Mouse (Mus musculus) inflammation-experienced regulatory T-cells, adult 6 months (primary cell): Measurements from ENCODE around the gene Arl5a. TPM values are rescaled to one million over a fixed set of nuclear protein-coding genes. Genes with fewer than 3 reads are reported as not detected.

Experiments used
- ATAC-seq: one replicate; pipeline ENCODE4 v1.8.0; 2017
- polyA plus RNA-seq, 3 experiments: library from polyadenylated mRNA; unstranded; fragments of 100-300 nt; shearing (Covaris generic); gene quantifications; one replicate each; pipeline ENCODE4 v1.2.1; 2017

Gene Arl5a
- polyA plus RNA-seq, 3 experiments from 2014 or later, result 14.4 to 24.2 (median 19.3) TPM

DNA sequence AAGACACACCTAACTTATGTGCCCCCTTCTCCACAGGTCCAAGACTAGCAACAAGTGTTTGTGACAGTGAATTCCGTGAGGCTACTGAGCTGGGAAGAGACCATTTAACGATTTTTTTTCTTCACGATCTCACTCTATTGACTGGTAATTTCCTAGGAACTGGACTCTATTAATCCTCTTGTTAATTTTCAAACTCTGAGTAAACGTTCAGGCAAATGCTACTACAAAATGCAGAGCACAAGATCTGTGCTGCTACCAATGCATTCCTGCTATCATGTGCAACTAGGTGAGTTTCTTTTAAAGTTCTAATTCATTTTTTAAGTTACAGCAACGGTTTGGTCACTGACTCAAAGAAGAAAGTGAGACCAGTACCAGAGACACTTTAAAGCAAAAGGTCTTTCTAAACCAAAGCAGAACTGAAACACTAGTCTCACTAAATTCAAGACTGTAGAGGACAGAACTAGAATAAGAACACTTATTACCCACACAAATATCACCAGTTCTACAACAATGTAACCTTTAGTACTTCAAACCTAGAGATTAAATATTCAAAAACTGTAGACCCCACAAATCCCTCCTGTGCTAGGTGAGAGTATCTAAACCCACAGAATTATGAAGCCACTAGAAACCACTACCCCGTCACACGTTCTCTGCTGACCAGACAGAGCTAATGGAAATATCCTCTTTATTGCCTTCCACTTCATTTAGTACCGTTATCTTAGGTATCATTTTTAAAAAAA lies 1.7 kb downstream of the Arl5a start:
- ATAC-seq, result no peak

DNA sequence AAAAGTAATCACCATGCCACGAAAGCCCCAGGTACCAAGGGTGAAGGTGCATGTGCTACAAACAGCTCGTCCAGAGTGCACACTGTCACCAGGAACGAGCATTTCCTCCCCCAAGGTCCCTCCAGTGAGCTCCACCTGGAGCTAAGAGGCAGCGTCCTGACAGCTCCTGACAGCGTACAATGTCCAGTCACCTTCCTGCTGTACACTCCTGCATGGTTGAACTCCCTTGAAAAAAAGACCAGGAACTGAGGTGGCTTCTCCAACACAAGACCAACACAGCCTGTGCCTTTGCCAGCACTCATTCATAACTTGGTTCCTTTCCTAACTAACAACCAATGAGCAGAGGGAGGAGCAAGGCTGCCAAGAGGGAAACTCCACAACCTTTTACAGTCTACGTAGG lies 3.5 kb downstream of the Arl5a start:
- peak; percentile 10 for ATAC-seq

DNA sequence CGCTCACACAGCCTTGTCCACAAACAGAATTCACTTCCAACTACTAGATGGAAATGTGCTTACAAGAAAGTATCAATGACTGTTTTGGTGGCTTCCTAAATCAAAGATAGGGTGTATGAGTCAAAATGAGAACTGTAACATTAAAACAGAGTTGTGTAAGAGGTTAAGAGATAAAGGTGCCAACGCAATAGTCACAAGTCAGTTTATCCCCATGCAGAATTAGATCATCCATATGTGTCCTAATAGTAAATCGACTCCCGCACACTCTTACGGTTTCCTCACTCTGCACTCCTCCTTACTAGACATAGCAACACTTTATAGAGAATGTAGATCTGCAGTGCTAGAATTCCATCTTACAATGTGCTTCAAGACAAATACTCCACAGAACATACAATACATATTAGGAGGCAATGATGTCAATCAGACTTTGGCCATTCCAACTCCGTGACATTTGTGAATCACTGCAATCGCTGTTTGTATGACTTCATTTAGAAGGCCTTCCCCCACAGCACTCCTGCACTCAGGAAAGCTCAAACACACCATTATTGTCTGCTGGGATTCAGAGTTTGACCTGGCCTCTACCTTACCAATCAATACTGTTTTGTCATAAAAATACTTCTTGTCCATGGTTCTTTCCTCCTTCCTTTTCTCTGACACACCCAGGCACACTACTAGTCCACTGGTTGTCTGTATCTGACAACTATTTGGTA lies 4.5 kb downstream of the Arl5a start:
- ATAC-seq, result no peak

- no peak for ATAC-seq
Observed at GRCm38 (mm10) chr2:52419295-52419694, 5.4 kb downstream of the Arl5a start.

DNA sequence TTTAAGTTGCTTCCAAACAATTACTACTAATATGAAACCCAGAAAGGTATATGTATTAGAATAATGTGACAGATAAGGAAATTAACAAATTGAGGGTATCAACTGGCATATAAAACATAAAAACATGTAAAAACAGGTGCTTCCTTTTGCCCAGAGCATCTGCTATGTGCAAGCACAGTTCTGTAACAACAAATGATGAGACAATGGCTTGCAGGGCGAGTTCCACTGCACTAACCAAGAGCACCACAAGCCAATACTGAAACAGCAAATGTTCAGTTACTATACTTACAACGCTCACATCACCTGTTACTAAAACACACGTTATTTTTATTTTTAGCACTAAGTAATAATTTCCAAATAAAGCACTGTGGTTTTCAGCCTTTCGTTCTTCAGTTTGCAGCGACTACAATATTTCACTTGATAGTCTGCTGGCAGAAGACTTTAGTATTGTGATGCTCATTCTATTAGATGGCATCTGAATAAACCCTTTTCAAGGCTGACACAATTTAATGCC lies 12.1 kb downstream of the Arl5a start:
- no peak for ATAC-seq

DNA sequence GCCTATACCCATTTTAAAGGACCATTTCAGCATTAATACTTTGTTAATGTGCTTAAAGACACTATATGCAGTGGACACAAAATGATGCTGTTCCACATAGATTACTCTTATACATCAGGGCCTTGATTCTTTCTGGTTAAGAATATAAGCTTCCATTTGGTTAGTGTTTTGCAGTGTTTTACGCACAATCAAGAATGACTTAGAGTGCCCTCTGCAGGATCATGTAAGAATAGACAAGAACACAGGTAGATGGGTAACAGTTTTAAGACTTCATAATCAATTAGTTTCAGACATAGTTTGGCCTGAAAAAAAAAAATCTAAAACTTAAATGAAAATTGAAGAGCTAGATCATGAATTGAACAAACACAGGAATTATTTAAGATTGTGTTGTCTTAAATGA lies 18.2 kb downstream of the Arl5a start:
- peak; percentile 75 for ATAC-seq

- ATAC-seq, result no peak
Observed at GRCm38 (mm10) chr2:52405238-52405637, 19.5 kb downstream of the Arl5a start.

DNA sequence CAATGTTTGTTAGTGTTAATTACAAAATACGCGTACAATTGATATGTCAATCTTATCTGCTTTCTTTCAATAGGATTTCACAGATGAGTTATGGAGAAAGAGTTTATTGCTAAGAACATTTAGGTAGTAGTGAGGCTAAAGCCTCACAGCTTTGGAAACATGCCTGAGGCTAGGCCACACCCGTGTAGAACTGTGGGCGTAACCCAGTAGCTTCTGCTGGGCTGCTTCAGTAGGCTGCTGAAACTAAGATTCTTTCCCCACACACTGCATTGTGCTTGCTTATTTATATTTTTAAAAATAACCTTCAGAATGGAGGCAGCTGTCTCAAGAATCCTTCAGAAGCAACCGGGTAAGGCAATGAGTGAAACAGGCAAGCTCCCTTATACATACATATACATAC lies 30.2 kb downstream of the Arl5a start:
- ATAC-seq, result no peak

GRCm38 (mm10) chr2:52390415-52390975 lies 34.2 kb downstream of the Arl5a start:
- ATAC-seq, result no peak

DNA sequence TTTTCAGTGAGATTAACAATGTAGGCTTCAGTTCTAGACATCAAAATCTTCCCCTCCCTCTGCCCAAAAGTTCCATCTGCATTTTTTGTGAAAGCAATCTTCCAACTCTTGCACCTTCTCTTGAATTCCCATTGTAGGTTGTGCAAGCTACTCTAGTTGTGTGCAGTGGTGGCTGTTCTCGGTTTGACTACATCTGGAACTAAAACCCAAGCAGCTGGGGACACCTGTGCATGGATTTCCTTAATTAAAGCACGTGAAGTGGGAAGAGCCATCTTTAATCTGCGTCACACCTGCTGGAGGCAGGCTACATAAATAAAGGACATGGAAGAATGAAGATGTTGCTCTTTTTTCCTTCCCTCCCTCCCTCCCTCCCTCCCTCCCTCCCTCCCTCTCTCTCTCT lies 34.7 kb downstream of the Arl5a start:
- ATAC-seq, result no peak

DNA sequence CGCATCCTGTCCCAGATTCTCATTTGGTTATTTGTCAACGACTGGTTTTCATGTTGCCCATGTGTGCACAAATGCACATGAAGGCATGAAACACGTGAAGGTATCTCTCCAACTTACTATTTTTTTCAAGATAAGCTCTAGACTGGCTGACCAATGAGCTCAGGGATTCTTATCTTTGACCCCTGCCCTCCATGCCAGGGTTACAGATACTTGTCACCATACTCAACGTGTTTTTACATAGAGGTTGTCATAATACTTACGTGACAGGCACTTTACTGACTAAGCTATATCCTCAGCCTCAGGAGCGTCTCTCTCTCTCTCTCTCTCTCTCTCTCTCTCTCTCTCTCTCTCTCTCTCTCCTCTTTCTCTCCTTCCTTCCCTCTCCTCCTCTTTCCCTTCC lies 38.2 kb downstream of the Arl5a start:
- no peak for ATAC-seq

- ATAC-seq, result no peak
Observed at GRCm38 (mm10) chr2:52386037-52386436, 38.7 kb downstream of the Arl5a start.

GRCm38 (mm10) chr2:52378848-52379261 lies 45.8 kb downstream of the Arl5a start:
- peak; percentile 93 for ATAC-seq

DNA sequence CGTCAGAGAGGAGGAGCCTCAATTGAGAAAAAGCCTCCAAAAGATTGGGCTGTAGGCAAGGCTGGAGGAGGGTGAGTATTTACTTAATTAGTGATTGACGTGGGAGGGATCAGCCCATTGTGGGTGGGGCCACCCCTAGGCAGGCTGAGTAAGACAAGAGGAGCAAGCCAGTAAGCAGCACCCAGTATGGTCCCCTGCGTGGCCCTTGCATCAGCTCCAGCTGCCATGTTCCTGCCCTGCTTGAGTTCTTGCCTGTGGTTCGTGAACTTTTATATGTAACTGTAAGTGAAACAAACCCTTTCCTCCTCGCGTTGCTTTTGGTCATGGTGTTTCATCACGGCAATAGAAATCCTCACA lies 46.3 kb downstream of the Arl5a start, which contains the start of gene Neb:
Neb (minus strand) TSS at position 27 of the 357 bp plus-strand sequence.
- peak; percentile 56 for ATAC-seq

DNA sequence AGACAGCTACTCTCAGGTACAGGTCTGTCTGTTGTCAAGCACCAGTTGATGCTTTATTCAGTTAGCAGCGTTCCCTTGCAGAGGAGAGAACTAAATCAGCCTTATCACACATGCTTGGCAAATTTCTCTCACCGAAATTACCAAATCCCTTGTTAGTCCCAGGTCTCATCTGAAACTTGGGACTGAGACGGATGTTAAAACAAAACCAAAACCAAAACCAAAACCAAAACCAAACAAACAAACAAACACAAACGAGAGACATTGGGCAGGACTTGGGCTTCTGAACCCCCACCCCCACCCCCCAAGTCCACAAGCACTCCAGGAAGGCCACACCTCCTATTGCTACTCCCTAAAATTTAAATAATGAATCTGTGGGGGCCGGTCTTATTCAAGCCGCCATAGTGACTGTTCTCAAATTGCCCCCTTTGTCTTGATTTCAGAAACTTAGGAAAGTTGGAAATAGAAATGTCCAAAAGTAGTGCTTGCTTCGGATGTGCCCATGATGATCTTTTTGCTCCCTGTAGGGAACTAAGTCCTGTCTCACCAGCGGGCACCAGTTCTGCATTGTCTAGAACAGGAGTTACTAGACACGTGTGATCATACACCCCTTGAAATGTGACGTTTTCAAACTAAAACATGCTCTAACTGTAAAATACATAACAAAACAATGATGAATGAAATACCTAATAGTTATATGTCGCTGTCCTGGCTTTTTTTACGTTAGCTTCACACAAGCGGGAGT lies 46.8 kb downstream of the Arl5a start:
- ATAC-seq, result no peak

DNA sequence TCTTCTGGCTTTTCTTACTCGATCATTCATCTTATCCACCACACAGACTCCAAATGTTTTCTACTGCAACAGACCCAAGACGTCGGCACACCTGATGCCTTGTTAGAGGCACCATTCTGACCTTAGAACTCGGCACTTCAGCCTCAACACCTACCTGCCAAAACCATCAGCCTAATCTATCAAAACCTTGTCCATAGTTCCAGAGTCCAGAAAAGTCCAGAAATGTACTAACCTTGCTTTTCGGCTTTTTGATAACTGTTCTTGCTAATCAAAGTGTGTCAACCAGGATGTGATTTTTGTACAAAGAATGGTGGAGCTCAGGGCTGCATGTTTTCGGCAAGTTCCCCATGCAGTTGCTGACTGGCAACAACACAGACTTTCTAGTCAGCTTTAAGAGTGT lies 50.0 kb downstream of the Arl5a start:
- ATAC-seq, result no peak

DNA sequence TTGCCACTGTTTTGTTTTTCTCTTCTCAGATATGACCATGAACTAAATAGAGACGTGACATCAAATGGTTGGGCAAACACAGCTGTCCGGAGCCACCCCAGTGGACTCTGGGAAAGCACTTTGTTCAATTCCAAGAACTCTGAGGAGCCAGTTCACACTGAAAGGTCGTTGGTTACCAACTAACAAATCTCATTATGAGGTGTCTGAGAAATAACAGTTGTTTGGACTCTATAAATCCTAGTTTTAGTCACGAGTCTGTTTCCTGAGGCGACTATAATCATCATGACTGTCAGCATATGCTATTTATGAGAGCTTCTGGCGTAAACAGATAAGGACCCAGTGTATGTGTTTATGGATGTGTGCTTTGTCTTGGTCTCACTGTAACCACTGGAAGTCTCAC lies 52.2 kb downstream of the Arl5a start:
- no peak for ATAC-seq

DNA sequence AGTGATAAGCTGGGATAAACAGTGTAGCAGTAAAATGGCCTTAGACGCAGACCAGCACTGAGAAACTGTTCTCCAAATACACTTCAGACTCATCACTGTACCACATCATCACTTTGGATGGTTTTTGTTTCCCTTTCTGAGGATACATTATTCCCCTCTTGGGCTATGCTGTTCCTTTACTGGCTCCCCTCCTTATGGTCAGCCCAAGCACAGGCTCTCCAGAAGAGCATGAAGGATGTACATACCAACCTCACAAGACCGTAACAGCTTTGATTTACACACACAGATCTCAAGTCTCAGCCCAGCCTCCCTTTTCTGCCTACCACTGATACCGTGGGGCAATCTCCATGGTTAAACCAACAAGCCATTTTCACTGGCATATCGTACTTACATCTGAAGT lies 52.6 kb downstream of the Arl5a start:
- ATAC-seq, result no peak

GRCm38 (mm10) chr2:52371066-52371465 lies 53.6 kb downstream of the Arl5a start:
- ATAC-seq, result no peak

DNA sequence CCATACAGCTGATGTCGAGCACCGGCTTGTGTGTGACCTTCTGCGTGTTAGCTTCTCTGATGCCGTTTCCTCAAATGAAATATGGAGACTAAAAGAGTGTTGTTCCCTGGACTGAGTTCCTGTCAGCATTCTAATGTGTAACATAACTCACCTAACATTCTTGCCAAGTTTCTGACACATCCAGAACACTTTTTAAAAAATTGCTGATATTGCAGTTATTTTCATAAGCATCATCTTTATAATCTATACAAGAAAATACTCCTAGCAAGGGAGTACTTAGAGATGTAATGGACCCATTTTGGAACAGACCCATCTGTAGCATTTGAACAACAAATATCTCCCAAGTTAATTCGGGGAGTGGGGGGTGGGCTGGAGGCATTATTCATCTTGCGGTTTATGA lies 55.1 kb downstream of the Arl5a start:
- ATAC-seq, result no peak

DNA sequence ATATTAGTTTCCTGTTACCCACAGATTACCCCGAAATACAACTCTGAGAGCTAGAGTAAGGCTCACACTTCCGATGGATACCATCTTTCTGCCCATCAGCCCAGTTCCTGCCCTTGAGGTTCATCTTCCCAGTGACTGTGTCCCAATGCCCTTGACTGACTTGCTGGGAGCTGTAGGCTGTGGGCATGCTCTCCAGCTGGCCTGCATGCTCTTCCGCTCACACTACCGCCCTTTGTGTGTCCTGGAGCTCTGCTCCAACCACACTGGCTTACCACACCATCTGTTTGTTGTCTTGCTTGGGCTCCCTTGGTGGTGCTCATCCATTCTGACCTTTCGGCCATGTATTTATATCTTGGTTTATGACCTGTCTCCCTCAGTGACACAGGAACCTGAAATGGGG lies 57.0 kb downstream of the Arl5a start:
- no peak for ATAC-seq

DNA sequence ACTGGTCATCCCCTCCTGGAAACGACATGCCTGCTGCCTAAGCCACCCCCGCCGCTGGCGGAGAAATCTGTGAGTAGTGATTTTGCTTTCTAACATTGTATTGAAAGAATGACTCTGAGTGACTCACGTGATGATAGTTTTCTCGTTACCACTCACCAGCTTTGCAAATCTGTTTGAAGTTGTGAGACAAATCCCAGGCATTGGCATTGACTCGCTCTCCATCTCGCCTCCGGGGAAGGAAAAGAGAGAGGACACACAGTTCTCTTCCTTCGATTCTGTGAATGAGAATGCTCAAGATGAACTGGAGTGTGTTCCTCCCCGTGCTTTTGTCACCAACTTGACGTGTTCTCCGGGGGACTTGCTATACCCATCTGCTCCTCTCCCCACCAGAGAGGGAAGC lies 57.5 kb downstream of the Arl5a start:
- no peak for ATAC-seq

DNA sequence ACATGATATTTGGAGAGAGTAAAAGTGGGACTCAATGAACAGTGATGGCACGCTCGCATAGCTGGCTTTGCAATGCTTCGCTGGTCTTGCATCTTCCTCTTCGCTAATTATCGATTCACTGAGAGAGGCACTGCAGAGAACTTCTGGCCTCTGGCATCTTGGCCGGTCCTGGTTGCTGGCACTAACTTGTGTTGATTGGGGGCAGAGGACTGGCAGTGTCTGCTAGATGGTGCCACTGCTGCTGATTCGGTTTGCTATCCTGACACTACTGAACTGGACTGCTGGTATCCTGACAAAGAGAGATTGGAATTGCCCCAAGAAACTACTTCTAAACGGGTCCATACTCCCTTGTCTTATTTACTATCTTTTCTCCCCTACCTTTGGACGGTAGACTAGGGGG lies 63.6 kb downstream of the Arl5a start:
- no peak for ATAC-seq
